Mouse (Mus musculus) hindlimb bud, embryonic 11.5 days (tissue): ENCODE results near the gene Atp8a2.

Source experiments
- DNase-seq: peaks from one replicate; pipeline ENCODE4 v3.0.0-alpha.2; 2012; ENCODE audit warnings: low read depth, low spot score; ENCODE audit errors: extremely low spot score

The Atp8a2 gene

DNA sequence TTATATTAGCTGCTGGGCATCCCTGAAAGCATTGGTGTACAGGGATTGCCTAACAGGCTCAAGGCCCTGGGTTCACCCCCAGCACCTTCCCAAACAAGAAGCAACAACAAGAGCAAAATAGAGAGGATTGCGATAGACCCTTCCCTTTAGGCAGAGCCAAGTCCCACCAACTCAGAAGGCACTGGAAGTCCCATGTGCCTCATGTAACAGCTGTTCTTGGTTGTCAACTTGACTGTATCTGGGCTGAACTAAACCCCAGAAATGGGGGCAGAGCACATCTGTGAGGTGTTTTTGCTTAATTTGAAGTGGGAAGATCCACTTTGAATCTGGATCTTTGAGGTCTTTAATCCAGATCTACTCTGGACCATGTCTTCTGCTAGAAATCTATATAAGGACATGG is 539.9 kb downstream of the Atp8a2 start:
- no peak for DNase-seq

DNA sequence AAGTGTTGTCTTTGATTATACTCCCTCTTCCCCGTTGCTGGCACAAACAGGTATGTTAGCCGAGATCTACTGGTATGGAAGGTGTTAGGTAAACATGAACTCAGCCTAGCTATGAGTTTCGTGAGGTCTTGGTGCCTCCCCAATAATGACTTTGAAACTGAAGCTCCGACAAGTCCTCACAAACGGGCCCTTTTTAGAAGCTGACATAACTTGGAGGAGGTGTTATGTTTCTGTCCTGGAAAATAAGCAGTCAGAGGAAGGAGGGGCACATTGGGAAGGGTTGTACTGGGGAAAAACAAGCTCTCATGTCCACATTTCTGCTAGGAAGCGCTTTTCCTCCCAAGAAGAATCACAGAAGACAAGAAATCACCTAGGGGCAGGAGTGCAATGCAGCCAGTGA is 540.4 kb downstream of the Atp8a2 start:
- DNase-seq: no peak

DNA sequence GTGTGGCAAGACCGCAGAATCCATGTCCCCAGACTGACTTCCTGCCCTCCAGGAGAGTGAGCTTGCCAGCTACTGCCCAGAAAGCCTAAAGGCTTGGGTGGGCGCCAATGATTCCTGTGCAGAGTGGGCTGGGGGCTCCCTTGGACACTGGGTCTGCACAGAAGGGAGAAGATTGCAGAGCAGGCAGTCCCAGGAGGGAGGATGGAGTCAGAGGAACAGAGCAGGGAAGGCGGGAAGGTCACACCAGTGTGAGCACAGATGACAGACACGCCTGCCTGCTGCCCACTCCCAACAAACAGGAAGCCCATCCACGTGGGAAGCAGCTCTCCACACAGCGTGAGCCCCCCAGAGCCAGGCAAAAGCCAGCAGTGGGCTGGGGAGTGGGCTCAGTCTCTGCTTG is 547.6 kb downstream of the Atp8a2 start:
- no peak for DNase-seq

DNA sequence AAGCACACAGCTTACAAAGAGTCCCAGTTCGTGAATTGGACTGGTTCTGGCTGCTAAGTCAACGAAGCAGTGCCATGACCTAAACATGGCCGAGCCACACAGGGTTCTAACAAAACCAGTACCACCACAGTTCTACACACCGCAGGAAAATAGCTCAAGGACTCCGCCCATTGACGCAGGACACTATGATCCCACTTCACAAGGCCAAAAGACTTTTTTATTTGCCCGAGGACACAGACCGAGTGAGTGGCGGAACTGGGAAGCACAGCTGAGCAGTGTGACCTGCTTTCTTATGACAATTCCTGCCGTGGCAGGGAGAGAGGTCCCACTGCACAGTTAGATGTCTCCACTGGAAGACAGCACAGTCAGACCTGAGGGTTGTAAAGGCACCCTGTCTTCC is 548.4 kb downstream of the Atp8a2 start:
- DNase-seq: no peak

DNA sequence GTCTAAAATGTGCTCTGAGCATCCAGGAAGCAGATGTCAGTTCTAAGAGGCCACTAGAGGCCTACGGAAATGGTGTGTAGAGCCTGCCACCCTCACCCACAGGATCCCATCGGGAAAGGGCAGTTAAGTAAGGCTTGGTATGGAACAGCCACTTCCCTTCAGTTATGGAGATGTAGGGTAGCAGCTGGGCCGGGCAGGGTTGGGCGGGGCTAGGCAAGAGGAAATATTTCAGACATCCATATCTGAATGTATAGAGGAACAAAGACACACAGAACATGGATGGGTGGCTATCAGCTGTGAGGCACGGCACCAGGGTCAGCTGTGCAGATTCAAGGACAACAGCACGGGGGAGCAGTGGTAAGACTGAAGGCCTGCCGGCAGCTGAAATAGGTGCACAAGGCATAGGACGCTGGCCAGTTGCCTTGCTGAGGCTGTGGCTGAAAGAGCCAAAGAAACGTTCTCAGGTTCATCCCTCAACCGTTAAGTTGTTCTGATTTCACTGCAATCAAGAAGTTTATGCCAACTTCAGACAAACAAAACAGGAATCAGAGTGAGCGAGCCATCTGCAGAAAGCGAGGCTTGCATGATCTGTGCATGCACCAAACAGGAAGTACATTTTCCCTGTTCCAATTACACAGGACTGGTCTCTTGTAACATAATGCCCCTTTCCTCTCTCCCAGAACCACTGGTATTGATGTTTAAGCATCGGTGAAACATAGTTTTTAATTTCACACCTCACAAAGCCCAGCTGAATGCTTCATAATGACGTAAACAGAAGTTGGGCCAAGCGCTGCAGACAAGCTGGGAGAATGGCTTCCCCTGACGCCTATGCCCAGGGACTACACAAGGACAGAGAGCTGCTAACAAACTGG is 549.9 kb downstream of the Atp8a2 start:
- no peak for DNase-seq

DNA sequence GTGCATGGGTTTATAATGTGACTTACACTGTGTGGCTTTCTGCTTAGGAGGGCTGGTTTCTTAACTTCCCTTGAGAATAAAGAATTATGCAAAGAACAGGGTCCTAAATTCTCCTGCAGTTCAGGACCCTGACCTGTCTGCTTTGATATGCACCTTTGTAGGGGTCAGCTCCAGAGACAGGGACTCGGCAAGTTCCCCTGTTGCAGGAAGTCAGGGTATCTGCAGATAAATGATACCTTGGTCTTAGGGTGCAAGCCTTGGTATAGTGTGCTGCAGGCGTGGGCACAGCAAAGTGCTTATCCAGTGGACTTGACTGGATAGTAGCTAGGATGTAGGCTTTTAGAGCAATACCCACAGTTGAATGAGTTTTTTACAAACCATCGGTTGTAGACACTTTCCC is 552.1 kb downstream of the Atp8a2 start:
- DNase-seq: no peak

DNA sequence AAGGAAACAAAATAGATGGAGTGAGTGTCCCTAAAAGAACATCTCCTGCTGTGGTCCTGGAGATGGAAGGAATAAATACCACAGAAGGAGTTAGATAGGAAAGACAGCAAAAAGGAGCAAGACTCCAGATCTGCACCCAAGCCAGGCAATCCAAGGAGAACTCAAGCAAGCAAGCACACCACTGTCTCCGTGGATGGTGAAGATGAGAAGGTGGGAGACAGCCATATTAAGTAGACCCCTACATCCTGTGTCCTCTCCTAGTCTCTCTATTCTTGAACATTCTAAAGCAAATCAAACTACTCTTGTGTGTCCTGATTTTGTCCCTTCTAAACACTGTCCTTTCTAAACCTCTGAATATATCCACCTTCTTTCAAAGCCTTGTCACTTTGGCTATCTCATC is 552.8 kb downstream of the Atp8a2 start:
- DNase-seq: no peak

DNA sequence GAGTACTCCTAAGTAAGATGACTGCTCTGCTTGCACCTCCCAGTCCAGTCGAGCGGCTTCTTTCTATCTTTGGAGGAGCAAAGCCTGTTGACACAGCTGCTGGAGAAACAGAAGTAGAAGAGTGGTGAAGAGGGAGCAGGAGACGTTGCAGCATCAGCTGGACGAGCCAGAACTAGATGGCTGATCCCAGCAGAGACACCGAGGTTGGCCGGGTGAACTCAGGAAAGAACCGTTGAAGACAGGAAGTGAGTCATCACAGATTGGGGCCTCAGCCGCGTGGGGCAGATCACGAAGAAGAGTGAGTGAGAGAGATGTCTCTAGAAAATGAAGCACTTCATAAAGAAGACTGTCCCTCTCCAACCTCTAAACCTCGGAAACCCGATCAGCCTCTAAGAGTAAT is 553.4 kb downstream of the Atp8a2 start:
- DNase-seq: no peak

DNA sequence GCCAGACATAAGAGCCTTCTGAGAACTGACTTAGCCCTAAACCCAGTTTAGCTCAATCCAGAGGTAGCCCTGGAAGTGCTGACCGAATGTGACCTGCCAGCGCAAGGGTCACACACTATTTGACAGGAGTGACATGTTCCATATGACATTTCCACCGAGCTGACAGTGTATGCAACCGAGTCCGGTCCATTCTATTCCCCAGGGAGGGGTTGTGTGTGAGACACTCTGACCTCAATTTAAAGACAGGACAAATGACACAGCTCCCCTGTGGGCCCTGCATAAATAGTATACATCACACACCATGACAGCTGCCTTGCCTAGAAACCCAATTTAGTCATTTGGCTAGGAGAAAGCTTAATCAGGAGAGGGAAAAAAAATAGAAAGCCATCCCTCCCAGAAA is 555.1 kb downstream of the Atp8a2 start:
- DNase-seq: no peak

DNA sequence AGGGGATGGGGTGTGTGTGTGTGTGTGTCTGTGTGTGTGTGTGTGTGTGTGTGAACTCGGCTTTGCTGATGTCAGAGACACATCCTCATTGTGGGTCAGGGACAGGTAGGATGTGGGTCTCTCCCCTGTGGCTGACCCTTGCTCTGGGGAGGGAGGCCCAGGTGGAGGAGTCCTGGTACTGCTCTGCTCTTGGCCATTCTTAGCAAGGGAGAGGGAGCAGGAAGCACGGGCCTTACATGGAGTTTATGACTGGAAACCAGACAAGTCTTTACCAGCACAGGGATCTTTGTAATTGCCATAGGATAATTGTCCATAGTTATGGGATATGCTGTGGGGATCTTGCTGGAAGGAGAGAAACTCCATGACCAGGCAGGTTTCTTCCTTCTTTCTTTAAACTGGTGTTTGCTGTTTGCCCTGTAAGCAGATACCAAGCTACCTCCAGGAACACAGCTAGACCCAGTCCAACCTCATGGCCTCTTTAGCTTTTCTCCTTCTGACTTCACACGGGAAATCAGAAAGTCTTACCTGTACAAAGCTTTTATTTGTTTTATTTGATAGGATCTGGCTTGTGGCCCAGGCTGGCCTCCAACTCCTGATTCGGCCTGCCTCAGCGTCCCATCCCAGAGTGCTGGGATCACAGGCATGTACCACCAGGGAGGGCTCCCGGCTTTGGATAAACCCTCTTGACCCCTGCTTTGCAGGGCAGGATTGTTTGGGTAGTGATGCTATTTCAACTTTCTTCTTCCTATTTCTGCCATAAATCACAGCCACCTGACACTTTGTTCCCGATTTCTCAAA is 557.9 kb downstream of the Atp8a2 start:
- no peak for DNase-seq

DNA sequence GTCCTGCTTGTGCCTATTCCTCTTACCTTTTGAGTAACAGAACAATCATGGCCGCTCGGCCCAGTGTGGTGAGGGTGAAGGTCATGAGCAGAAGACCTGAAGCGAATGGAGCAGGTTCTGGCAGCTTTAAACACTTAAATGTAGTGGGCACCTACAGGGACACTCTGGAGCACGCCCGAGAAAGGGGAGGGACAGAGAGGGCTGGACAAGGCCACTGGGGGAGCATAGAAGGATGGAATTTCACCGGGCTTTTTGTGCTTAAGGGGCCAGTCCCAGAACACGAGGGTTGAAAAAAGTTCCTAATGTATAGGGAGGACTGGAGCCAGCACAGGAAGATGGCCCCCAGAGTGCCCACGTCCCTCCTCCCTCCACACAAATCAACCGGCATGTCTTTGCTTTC is 563.0 kb downstream of the Atp8a2 start:
- DNase-seq: no peak

DNA sequence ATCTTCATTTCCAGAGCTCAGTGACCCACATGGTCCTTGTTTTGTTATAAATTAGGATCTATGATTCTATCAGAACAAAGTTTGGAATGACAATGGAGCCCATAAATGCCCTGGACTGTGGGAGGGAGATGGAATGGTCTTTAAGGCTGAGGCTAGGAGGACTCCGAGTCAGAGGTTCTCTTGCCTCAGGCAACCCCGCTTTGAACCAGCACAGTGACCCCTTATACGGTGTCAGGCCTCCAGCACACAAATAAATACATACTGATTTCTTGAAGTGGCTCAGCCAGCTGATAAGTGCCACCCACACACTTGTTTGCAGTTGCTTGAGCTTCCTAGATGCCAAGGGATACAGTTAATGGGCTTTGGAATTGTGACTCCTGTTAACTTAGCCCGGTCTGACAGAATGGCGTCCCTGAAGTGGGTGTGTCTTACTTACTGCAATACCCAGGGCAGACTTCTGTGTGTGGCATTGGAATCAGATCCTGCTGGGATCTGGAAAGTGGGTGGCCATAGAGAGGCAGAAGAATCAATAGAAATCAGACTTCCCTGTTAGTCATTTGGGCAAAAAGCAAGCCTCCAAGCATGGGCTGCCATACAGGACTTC is 563.6 kb downstream of the Atp8a2 start:
- DNase-seq: no peak

DNA sequence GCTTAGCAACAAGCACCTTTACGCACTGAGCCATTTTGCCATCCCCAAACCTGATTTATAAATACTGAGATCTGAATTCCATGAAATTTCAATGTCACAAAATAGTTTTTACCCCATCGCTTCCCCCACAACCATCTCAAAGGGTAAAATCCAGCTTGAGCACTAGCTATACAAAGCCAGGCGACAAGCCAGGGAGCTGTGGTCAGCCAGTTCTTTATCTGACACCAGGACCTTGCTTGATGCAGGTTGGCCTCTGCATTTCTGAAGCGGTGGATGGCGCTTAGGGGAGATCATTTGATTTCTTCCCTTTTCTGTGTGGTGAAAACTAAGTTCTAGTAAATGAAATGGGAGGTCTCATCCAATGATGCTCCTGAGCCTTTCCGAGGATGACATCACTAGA is 564.9 kb downstream of the Atp8a2 start:
- no peak for DNase-seq

DNA sequence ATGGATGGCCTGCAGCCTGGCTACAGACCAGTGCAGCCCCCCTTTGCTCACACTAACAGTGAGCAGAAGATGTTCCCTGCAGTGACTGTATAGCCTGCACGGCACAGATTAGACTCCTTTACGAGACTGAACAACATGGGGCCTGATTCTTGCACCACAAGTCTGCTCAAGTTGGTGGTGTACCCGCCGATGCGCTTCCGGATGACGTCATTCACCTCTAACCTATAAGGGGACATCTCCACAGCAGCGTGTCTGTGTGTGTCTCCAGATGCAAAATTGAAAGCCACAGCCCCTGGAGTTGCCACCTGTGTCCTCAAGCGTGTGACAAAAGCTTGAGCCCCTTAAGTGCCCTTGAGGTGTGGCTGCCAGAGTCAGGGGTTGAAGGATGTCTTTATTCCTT is 566.9 kb downstream of the Atp8a2 start:
- no peak for DNase-seq

DNA sequence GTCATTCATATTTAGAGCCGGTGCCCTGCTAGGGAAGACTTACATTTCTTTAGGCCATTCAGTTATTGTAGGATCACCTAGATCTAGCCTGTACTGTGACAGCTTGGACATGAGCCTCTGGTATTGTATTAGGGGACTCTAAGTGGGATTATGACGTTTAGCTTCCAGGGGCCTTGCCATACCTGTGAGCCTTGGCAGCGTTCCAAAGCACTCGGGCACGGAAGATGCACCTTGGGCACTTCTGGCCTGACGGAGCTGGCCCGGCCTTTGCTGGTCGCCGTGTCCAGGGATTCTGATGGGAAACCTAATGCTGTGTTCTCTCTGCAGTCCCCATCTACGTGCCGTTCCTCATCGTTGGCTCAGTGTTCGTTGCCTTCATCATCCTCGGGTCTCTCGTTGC is 567.7 kb downstream of the Atp8a2 start:
- no peak for DNase-seq

DNA sequence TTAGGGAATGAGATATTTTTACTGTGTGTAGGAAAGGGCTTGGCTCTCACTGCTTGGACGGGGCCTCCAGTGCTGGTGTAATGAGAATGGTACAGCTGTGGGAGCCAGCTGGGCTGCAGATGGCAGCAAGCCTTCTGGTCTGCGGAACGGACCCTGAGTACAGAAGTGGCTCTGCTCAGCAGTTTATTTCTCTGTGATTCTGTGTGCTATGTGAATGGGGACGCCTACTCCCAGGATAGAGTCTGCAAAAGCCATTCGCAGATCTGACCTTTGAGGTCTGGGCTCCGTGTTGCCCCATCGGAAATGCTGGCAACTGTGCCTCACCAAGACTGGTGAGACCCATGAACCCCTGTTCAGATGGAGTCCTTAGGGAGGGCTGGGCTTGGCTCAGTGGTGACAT is 569.2 kb downstream of the Atp8a2 start:
- DNase-seq: no peak

DNA sequence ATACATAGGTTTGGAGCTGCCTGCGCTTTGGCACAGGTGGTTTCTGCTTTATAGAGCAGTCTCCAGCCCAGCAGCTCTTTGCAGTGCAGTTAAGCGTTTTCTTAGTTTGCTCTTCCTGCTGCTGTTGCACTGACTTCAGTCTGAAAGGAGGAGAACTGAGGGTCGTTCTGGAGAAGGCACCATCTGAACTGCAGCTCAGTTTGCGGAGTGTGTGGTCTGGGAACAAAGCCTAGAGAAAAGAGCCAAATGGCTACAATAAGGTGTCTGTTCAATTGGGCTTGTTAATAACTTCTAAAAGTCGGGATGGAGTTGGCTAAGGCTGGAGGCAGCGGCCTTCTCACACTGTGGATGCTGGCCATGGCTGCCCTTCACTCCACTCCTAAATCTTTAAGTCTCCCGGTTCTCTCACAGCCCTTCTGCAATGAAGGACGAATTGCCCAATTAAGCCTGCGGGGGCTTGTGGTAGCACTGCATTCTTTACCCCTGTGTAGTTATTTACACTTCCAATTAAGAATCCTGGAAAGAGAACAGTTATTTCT is 569.8 kb downstream of the Atp8a2 start:
- no peak for DNase-seq

DNA sequence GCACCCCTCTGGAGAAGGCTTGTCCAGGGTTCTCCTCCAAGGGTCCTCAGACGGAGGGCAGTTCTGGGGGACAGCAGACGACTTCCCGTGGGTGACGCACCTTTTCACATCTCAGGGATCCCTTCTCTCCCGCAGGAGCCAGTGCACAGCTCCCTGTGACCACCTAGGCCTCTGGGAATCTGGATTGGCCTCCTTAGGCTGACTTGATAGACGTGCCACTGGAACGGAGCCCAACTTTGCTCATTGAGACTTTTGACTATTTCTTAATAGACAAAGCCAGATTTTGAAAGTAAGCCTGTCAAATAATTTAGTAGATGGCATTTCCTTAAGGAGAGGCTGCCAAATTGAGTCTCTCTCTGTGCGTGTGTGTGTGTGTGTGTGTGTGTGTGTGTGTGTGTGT is 570.3 kb downstream of the Atp8a2 start:
- no peak for DNase-seq

DNA sequence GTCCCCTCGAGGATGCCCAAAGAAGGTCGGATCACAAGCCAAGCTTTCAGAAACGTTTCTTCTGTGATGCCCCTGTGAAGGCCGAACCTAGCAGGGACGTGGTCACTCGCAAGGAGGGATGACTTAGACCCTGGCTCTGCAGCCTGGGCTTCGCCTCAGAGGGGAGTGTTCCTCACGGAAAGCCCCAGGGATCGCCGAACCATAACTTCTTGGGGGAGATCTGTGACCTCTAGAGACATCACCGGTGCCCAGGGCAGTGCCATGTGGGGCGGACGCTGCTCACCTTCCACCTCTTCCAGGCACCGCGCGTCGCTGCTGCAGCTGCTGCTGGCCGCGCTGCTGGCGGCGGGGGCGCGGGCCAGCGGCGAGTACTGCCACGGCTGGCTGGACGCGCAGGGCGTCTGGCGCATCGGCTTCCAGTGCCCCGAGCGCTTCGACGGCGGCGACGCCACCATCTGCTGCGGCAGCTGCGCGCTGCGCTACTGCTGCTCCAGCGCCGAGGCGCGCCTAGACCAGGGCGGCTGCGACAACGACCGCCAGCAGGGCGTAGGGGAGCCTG is 571.1 kb downstream of the Atp8a2 start:
- DNase-seq: no peak

DNA sequence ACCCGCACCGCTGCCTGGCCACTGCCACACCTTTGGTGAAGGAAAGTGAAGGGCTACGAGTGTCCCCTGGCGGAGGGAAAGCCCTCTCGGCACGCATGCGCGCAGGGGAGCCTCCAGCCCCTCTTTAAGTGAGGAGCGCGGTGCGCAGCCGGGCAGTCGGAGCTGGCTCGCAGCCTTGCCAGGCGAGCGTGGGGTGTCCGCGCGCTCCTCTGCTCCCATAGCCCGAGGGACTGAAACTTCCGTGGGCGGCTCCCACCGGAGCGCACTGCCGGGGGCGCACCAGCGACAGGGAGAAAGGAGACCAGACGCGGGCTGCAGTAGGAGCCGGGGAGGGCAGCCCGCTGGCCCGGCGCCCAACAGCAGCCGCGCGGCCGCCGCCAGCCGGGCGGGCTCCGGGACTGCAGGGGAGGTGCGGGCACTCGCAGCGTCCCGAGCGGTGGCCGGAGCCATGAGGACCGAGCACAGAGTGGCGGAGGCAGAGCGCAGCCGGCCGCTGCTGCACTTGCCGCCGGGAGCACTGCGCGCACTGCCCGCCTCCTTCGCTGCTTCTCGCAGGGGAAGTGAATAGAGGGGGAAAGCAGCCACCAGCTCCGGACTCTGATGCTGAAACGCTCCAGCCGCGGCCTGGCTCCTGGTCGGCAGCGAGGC is 571.7 kb downstream of the Atp8a2 start, which contains the start of gene Shisa2:
Shisa2 (plus strand) TSS at position 151 of the 648 bp plus-strand sequence.
- no peak for DNase-seq
